Mouse (Mus musculus): ENCODE measurements around the gene Mon2.

DNA sequence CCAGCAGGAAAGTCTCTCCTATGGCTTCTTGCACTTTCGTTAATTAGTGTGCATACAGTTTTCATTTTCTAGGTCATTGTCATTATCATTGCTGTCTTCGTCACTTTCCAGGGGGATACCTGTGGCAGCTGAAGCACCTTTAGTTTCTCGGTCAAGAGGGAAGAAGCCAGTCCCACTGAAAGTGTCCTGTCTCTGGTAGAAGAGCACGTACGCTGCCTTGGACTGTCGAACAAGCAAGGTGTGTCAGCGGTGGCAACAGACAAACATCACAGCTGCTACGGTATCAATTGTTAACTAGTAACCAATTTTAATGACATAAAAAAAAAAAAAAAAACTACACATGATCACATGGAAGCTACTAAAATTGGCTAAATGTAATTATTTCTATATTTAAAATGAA is 37.2 kb upstream of the Mon2 start:
- TF ChIP-seq ZC3H11A (IDR thresholded peaks at IDR 0.05; ENCODE audit: borderline replicate concordance, low read depth, low read length) = no peak
- TF ChIP-seq MAFK (IDR thresholded peaks at IDR 0.05; ENCODE audit: insufficient read depth, low read depth, low read length) = no peak
- no peak for TF ChIP-seq HCFC1 (IDR thresholded peaks at IDR 0.05; ENCODE audit: borderline replicate concordance, insufficient read depth, low read length)
- TF ChIP-seq ZNF384 (IDR thresholded peaks at IDR 0.05; ENCODE audit: low read depth, low read length) = no peak

All from ES-E14 (cell line).